ENCODE assay signal across 8 mouse cellular contexts in the genomic region with DNA sequence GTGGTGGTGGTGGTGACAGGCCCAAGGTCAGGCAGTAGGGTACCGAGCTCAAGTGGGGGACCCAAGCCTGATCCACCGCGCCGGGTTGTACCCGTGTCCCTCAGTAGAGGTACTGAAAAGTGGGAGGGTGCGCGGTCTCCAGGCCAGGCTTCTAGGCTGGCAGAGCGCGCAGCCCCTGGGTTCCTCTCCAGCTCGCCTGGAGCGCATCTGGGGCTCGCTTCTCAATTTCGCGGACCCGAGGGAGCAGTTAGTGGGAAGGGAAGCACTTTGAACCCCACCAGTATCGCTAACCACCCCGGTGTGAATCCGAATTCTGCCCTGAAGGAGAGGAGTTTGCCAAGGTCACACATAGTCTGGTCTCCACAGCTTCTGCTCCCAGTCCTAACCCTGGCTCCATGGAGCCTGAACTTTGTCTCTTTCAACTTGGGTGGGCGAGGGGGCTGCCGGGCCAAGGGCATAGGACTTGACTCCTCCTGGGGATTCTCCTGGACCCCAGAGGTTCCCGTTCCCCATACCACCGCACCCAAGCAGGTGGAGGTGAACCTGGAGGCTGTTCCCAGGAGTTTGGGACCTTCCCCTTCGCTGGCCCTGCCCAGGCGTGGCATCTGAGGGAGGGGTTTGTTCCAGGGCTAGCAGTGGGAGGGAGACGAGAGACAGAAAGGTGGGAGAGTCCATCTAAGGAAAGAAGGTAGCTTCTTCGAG. TPM values are rescaled to one million over a fixed set of nuclear protein-coding genes. Genes with fewer than 3 reads are reported as not detected.
DNase-seq lines count a peak whose midpoint lies in the region; ATAC-seq lines count a peak whose summit lies in the region.

No protein-coding gene starts in this region.

- peak; percentile 29 for DNase-seq in right cerebral cortex, adult 18-20 months
- DNase-seq in right cerebral cortex, postnatal 25 days: no peak
- DNase-seq in embryonic facial prominence, embryonic 14.5 days (ENCODE audit: low spot score): peak; percentile 47
- no peak for DNase-seq in neural tube, embryonic 11.5 days (ENCODE audit: low spot score)
- no peak for DNase-seq in adrenal gland, adult 8-10 months
- DNase-seq in layer of hippocampus, adult 9-10 months (ENCODE audit: low spot score): no peak
- no peak for DNase-seq in adrenal gland, adult 18-20 months (ENCODE audit: low spot score in 2 of 2)

- H3K4me1 ChIP-seq in embryonic facial prominence, embryonic 14.5 days (ENCODE audit: control insufficient read depth, insufficient read depth, low read length): peaks cover 15% of the 10 kb centered on the region; the same call in 1 of the 2 replicates
- peaks cover 2% of the 10 kb centered on the region; the same call in 1 of the 2 replicates for H3K4me1 ChIP-seq in kidney, embryonic 14.5 days (ENCODE audit: control insufficient read depth, insufficient read depth, low read length)
- peaks cover 9% of the 10 kb centered on the region; the same call in 1 of the 2 replicates for H3K4me1 ChIP-seq in neural tube, embryonic 11.5 days (ENCODE audit: control insufficient read depth, insufficient read depth, low read length)

- ATAC-seq in embryonic facial prominence, embryonic 14.5 days (ENCODE audit: low read depth): no peak
- ATAC-seq in kidney, embryonic 14.5 days (ENCODE audit: low FRiP score, low TSS enrichment): 0 out of 2 replicates have a peak, but pooled peaks have one; percentile 8
- no peak for ATAC-seq in neural tube, embryonic 11.5 days (ENCODE audit: insufficient read depth, low FRiP score, low TSS enrichment)

- no peaks in the 10 kb centered on the region for H3K9me3 ChIP-seq in embryonic facial prominence, embryonic 14.5 days (ENCODE audit: control insufficient read depth, low read length)
- H3K9me3 ChIP-seq in kidney, embryonic 14.5 days (ENCODE audit: control insufficient read depth, low read length): no peaks in the 10 kb centered on the region
- H3K9me3 ChIP-seq in neural tube, embryonic 11.5 days (ENCODE audit: control insufficient read depth, low read length): no peaks in the 10 kb centered on the region

- 0 out of 2 replicates have a peak overlapping the region, but pooled peaks have one; percentile 8 for H3K9ac ChIP-seq in embryonic facial prominence, embryonic 14.5 days (ENCODE audit: low read depth, low read length)
- no peak overlapping the region for H3K9ac ChIP-seq in kidney, embryonic 14.5 days (ENCODE audit: low read depth, low read length)
- H3K9ac ChIP-seq in neural tube, embryonic 11.5 days (ENCODE audit: low read length): no peak overlapping the region

- WGBS in embryonic facial prominence, embryonic 14.5 days: 3% methylated on average over 22 of the region's 26 CpGs
- WGBS in kidney, embryonic 14.5 days: 4% methylated on average over 26 of the region's 26 CpGs
- WGBS in neural tube, embryonic 11.5 days: 3% methylated on average over 25 of the region's 26 CpGs

- H3K4me3 ChIP-seq in embryonic facial prominence, embryonic 14.5 days (ENCODE audit: low read depth, low read length): peak overlapping the region; percentile 60
- peak overlapping the region; percentile 52 for H3K4me3 ChIP-seq in kidney, embryonic 14.5 days (ENCODE audit: low read length)
- peak overlapping the region; percentile 56 for H3K4me3 ChIP-seq in neural tube, embryonic 11.5 days (ENCODE audit: low read depth, low read length)

- peak overlapping the region; percentile 93 for H3K4me2 ChIP-seq in embryonic facial prominence, embryonic 14.5 days (ENCODE audit: low read depth, low read length)
- H3K4me2 ChIP-seq in kidney, embryonic 14.5 days (replicated peaks; ENCODE audit: low read depth, low read length): peak overlapping the region; percentile 89
- H3K4me2 ChIP-seq in neural tube, embryonic 11.5 days (ENCODE audit: low read depth): peak overlapping the region; percentile 92

- no peak overlapping the region for H3K27ac ChIP-seq in embryonic facial prominence, embryonic 14.5 days (replicated peaks; ENCODE audit: low read depth, low read length)
- no peak overlapping the region for H3K27ac ChIP-seq in kidney, embryonic 14.5 days (ENCODE audit: low read depth, low read length)
- H3K27ac ChIP-seq in neural tube, embryonic 11.5 days (ENCODE audit: low read depth, low read length): no peak overlapping the region

- no peaks in the 10 kb centered on the region for H3K36me3 ChIP-seq in embryonic facial prominence, embryonic 14.5 days (ENCODE audit: control insufficient read depth, insufficient read depth, low read length)
- no peaks in the 10 kb centered on the region for H3K36me3 ChIP-seq in kidney, embryonic 14.5 days (ENCODE audit: control insufficient read depth, insufficient read depth, low read length)
- H3K36me3 ChIP-seq in neural tube, embryonic 11.5 days (ENCODE audit: control insufficient read depth, insufficient read depth, low read length): no peaks in the 10 kb centered on the region

- H3K27me3 ChIP-seq in embryonic facial prominence, embryonic 14.5 days (replicated peaks; ENCODE audit: control insufficient read depth, insufficient read depth, low read length): peaks cover 55% of the 10 kb centered on the region
- peaks cover 49% of the 10 kb centered on the region for H3K27me3 ChIP-seq in kidney, embryonic 14.5 days (ENCODE audit: control insufficient read depth, insufficient read depth, low read length)
- H3K27me3 ChIP-seq in neural tube, embryonic 11.5 days (ENCODE audit: control insufficient read depth, insufficient read depth, low read length): peaks cover 26% of the 10 kb centered on the region

RNA-seq across cellular contexts. Expression of gene Adcy1, which starts 1.3 kb away (rescaled TPM):
- polyA plus RNA-seq in embryonic facial prominence, embryonic 14.5 days (2014; fragmentation: Nextera tagmentation; extraction: Ambion mirVana): 2.5 and 2.6 TPM in 2 replicates
- polyA plus RNA-seq in kidney, embryonic 14.5 days (2014; fragmentation: Nextera tagmentation; extraction: Ambion mirVana): 1.2 and 2.3 TPM in 2 replicates
- 1.6 and 2.0 TPM in 2 replicates for polyA plus RNA-seq in neural tube, embryonic 11.5 days (2014; fragmentation: Nextera tagmentation; extraction: Ambion mirVana)
- 1 to 10 TPM; 3.7 to 6.5 (median 5.2) TPM for total RNA-seq in adrenal gland, adult 8-10 months (2022)
- 1 to 10 TPM; 3.9 to 4.4 TPM for total RNA-seq in adrenal gland, adult 18-20 months (2021)

Comparison
In these comparisons a context has a peak if more than half of its experiments do, and no peak if none do; other contexts are left out.
1. DNase-seq: peak in right cerebral cortex, adult 18-20 months (single experiment) and embryonic facial prominence, embryonic 14.5 days (single experiment); none in right cerebral cortex, postnatal 25 days (single experiment), neural tube, embryonic 11.5 days (single experiment), adrenal gland, adult 8-10 months (single experiment), layer of hippocampus, adult 9-10 months (single experiment) and adrenal gland, adult 18-20 months (0 of 2).
2. Peak in every context shown above with its lines, with median percentiles within 50 percentile points of each other: H3K4me2 ChIP-seq and H3K4me3 ChIP-seq.